Mouse (Mus musculus): ENCODE data around the gene Crtap.
"Not testable (repeated sequence)": the region's sequence is repeated elsewhere in the genome, so short reads cannot be mapped to it uniquely, and the experiment has no call there.

Crtap gene

GRCm38 (mm10) chr9:114394677-114395076 is 4.2 kb upstream of the Crtap start:
- no peak for DNase-seq

GRCm38 (mm10) chr9:114394136-114394535 is 3.7 kb upstream of the Crtap start:
- not testable (repeated sequence) for DNase-seq

- no peak for DNase-seq
Measured at GRCm38 (mm10) chr9:114390749-114391075, 237 bp upstream of the Crtap start.

GRCm38 (mm10) chr9:114389371-114389904 is 1.0 kb downstream of the Crtap start:
- peak; percentile 7 for DNase-seq

GRCm38 (mm10) chr9:114388701-114389370 is 1.6 kb downstream of the Crtap start:
- DNase-seq = no peak

- DNase-seq = no peak
Measured at GRCm38 (mm10) chr9:114388288-114388687, 2.2 kb downstream of the Crtap start.

GRCm38 (mm10) chr9:114387086-114387485 is 3.4 kb downstream of the Crtap start:
- DNase-seq = no peak

- DNase-seq = no peak
Measured at GRCm38 (mm10) chr9:114385160-114385559, 5.3 kb downstream of the Crtap start.

- DNase-seq = no peak
Measured at GRCm38 (mm10) chr9:114384691-114385090, 5.8 kb downstream of the Crtap start.

- DNase-seq = no peak
Measured at GRCm38 (mm10) chr9:114382936-114383710, 7.4 kb downstream of the Crtap start.

GRCm38 (mm10) chr9:114380881-114381733 is 9.4 kb downstream of the Crtap start:
- DNase-seq = peak; percentile 46

- DNase-seq = no peak
Measured at GRCm38 (mm10) chr9:114379871-114380270, 10.6 kb downstream of the Crtap start.

GRCm38 (mm10) chr9:114377168-114377567 is 13.3 kb downstream of the Crtap start:
- no peak for DNase-seq

- DNase-seq = no peak
Measured at GRCm38 (mm10) chr9:114375276-114375962, 15.1 kb downstream of the Crtap start.

GRCm38 (mm10) chr9:114371717-114372116 is 18.8 kb downstream of the Crtap start:
- not testable (repeated sequence) for DNase-seq

- DNase-seq = not testable (repeated sequence)
Measured at GRCm38 (mm10) chr9:114369389-114369788, 21.1 kb downstream of the Crtap start.

- DNase-seq = no peak
Measured at GRCm38 (mm10) chr9:114368471-114368858, 22.0 kb downstream of the Crtap start.

GRCm38 (mm10) chr9:114367783-114368470 is 22.5 kb downstream of the Crtap start:
- DNase-seq = peak; percentile 84

- DNase-seq = not testable (repeated sequence)
Measured at GRCm38 (mm10) chr9:114329855-114330254, 60.6 kb downstream of the Crtap start, which contains the start of gene Bcl2a1c. Bcl2a1c (plus strand) TSS chr9:114330135.

- DNase-seq = peak; percentile 9
Measured at GRCm38 (mm10) chr9:114328332-114328731, 62.1 kb downstream of the Crtap start.

- DNase-seq = no peak
Measured at GRCm38 (mm10) chr9:114326011-114326748, 64.3 kb downstream of the Crtap start.

Measured in lung, postnatal 14 days (tissue).